Mouse (Mus musculus): ENCODE data around the gene Sh3rf3. TPM values are rescaled to one million over a fixed set of nuclear protein-coding genes. Genes with fewer than 3 reads are reported as not detected.

The Sh3rf3 gene
- polyA plus RNA-seq (2015; fragmentation: Nextera tagmentation; extraction: Ambion mirVana), result 12.5 and 13.1 TPM in 2 replicates

- peak; percentile 63 for ATAC-seq (replicated peaks)
- Histone ChIP-seq H3K4me3 (peak within 1 kb of the TSS; percentile 67), H3K4me1 (peaks cover 44% of the 10 kb centered on the region), H3K27me3 (peaks cover 4% of the 10 kb centered on the region; the same call in 1 of the 2 replicates), H3K27ac (replicated peaks) (peak within 1 kb of the TSS; percentile 95), H3K36me3 (no peaks in the 10 kb centered on the region), H3K9me3 (no peaks in the 10 kb centered on the region), H3K9ac (replicated peaks) (peak within 1 kb of the TSS; percentile 65), H3K4me2 (replicated peaks) (peak within 1 kb of the TSS; percentile 97)
- whole genome bisulfite sequencing, result under 1% methylated on average over 75 of the region's 79 CpGs
Observed at GRCm38 (mm10) chr10:58813081-58813800, at the start of gene Sh3rf3. TSS of gene Sh3rf3 (plus strand) at chr10:58813359.

DNA sequence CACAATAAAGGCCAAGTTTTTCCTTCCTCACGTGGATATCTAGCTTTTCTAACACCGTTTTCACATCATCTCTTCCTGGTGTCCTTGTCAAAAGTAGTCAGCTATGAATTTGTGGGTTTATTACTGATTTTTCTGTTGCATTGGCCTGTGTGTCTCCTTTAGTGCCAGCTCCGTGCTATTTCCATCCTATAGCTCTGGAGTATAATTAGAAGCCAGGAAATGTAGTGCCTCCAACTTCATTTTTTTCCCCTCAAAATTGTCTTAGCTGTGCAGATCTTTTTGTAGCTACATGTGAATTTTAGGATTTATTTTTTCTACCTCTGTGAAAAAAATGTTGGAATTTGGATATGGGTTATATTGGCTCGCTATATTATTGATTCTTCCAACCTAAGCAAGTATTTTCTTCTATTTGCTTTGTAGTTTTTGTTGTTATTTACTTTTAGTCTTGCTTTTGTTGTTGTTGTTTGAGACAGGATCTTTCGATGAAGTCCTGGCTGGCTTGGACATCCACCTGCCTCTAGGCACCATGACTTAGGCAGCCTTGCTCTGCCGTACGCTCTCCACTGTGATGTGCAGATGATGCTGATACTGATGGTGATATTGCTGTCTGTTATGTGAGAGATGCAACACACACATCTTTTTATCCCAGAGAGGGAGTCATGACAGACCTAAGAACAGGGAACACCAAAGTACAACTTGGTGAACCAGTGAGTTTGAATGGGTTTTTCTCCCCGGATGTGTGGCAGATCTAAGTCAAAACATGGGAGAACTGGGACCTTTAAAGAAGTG is 24.5 kb upstream of the Sh3rf3 start:
- ATAC-seq (replicated peaks), result no peak
- WGBS, result 93% methylated on average over 8 of the region's 8 CpGs
- H3K36me3 ChIP-seq, result no peaks in the 10 kb centered on the region

GRCm38 (mm10) chr10:58797555-58797954 is 15.6 kb upstream of the Sh3rf3 start:
- no peak for ATAC-seq (replicated peaks)
- H3K27me3 ChIP-seq, result no peaks in the 10 kb centered on the region
- H3K4me1 ChIP-seq, result peaks cover 21% of the 10 kb centered on the region
- H3K27ac ChIP-seq (replicated peaks), result 0 out of 2 replicates have a peak overlapping the region, but pooled peaks have one; percentile 17
- H3K9me3 ChIP-seq, result no peaks in the 10 kb centered on the region
- 86% methylated on average over 8 of the region's 8 CpGs for WGBS
- no peak overlapping the region for H3K4me2 ChIP-seq (replicated peaks)
- H3K9ac ChIP-seq (replicated peaks), result no peak overlapping the region
- H3K36me3 ChIP-seq, result no peaks in the 10 kb centered on the region
- no peak overlapping the region for H3K4me3 ChIP-seq

More for the DNA sequence above, 24.5 kb upstream of the Sh3rf3 start:
- H3K27me3 ChIP-seq, result no peaks in the 10 kb centered on the region
- no peak overlapping the region for H3K27ac ChIP-seq (replicated peaks)
- H3K9ac ChIP-seq (replicated peaks), result no peak overlapping the region
- H3K4me3 ChIP-seq, result no peak overlapping the region
- H3K4me1 ChIP-seq, result no peaks in the 10 kb centered on the region
- H3K4me2 ChIP-seq (replicated peaks), result no peak overlapping the region
- no peaks in the 10 kb centered on the region for H3K9me3 ChIP-seq

GRCm38 (mm10) chr10:58798156-58798555 is 15.0 kb upstream of the Sh3rf3 start:
- peak; percentile 86 for ATAC-seq (replicated peaks)
- Histone ChIP-seq H3K27ac (replicated peaks) (0 out of 2 replicates have a peak overlapping the region, but pooled peaks have one; percentile 17), H3K4me2 (replicated peaks) (no peak overlapping the region), H3K9me3 (no peaks in the 10 kb centered on the region), H3K27me3 (no peaks in the 10 kb centered on the region), H3K36me3 (no peaks in the 10 kb centered on the region), H3K4me3 (no peak overlapping the region), H3K9ac (replicated peaks) (no peak overlapping the region), H3K4me1 (peaks cover 22% of the 10 kb centered on the region)
- 59% methylated on average over 3 of the region's 3 CpGs for WGBS

DNA sequence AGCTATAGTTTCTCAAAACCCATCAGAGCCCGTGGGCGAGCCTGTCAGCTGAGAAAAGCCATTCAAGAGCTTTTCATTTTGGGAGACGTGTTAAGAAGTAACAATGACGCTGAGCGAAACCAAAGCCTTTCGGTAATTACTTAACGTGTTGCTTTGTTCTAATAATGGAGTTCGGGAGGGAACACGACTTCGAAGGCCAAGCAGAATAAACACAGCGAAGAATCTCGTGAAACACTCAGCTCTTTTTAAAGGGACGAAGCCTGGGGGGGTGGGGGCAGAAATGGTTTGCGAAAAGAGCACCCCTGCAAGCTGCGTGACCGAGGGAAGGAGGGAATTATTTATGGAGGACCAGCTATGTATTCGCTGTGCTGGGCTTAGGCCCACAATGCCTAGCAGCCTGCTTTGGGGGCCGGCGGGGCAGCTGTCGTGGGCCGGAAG is 12.1 kb upstream of the Sh3rf3 start:
- H3K4me2 ChIP-seq (replicated peaks), result peak overlapping the region; percentile 38
- no peaks in the 10 kb centered on the region for H3K36me3 ChIP-seq
- H3K9me3 ChIP-seq, result no peaks in the 10 kb centered on the region
- peak overlapping the region; percentile 14; the same call in 1 of the 2 replicates for H3K4me3 ChIP-seq
- no peak overlapping the region; the same call in 1 of the 2 replicates for H3K9ac ChIP-seq (replicated peaks)
- peaks cover 22% of the 10 kb centered on the region for H3K4me1 ChIP-seq
- H3K27ac ChIP-seq (replicated peaks), result peak overlapping the region; percentile 75
- WGBS, result 8% methylated on average over 21 of the region's 21 CpGs
- no peaks in the 10 kb centered on the region for H3K27me3 ChIP-seq
- peak; percentile 33 for ATAC-seq (replicated peaks)

- H3K4me2 ChIP-seq (replicated peaks), result no peak overlapping the region
- H3K4me1 ChIP-seq, result peaks cover 22% of the 10 kb centered on the region
- no peak for ATAC-seq (replicated peaks)
- no peaks in the 10 kb centered on the region for H3K27me3 ChIP-seq
- H3K9me3 ChIP-seq, result no peaks in the 10 kb centered on the region
- H3K36me3 ChIP-seq, result no peaks in the 10 kb centered on the region
- H3K27ac ChIP-seq (replicated peaks), result no peak overlapping the region
- H3K4me3 ChIP-seq, result no peak overlapping the region
- H3K9ac ChIP-seq (replicated peaks), result no peak overlapping the region
- 49% methylated on average over 1 of the region's 1 CpGs for WGBS
Observed at GRCm38 (mm10) chr10:58802391-58802790, 10.8 kb upstream of the Sh3rf3 start.

DNA sequence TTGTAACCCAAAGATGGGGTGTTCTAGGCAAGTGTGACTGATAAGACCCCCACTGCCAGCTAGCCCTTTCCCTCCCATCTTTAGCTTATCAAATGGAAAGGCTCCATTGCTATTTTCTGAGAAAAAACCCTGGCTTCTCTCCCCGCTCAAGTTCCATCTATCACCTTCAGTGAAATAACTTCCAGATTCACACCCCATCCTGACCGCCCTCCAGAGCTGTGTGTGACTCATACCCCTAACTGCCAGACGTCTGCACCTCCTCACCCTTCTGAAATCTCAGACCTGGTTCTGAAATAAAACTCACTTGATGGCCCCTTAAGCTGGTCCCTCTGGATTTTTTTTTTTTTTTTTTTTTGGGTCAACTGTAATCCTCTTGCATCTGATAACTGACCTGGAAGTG is 5.2 kb upstream of the Sh3rf3 start:
- ATAC-seq (replicated peaks), result no peak
- 84% methylated on average over 3 of the region's 3 CpGs for WGBS

GRCm38 (mm10) chr10:58810181-58810580 is 3.0 kb upstream of the Sh3rf3 start:
- H3K9me3 ChIP-seq, result no peaks in the 10 kb centered on the region
- H3K9ac ChIP-seq (replicated peaks), result no peak overlapping the region
- no peak overlapping the region for H3K27ac ChIP-seq (replicated peaks)
- no peak overlapping the region for H3K4me2 ChIP-seq (replicated peaks)
- no peak for ATAC-seq (replicated peaks)
- H3K27me3 ChIP-seq, result peaks cover 4% of the 10 kb centered on the region; the same call in 1 of the 2 replicates
- 86% methylated on average over 5 of the region's 5 CpGs for WGBS
- peaks cover 20% of the 10 kb centered on the region for H3K4me1 ChIP-seq
- H3K36me3 ChIP-seq, result no peaks in the 10 kb centered on the region
- H3K4me3 ChIP-seq, result no peak overlapping the region

More for the DNA sequence above, 5.2 kb upstream of the Sh3rf3 start:
- Histone ChIP-seq H3K36me3 (no peaks in the 10 kb centered on the region), H3K9me3 (no peaks in the 10 kb centered on the region), H3K9ac (replicated peaks) (no peak overlapping the region), H3K27ac (replicated peaks) (no peak overlapping the region), H3K27me3 (peaks cover 4% of the 10 kb centered on the region; the same call in 1 of the 2 replicates), H3K4me3 (no peak overlapping the region), H3K4me1 (peaks cover 7% of the 10 kb centered on the region), H3K4me2 (replicated peaks) (no peak overlapping the region)

- under 1% methylated on average over 63 of the region's 63 CpGs for WGBS
- Histone ChIP-seq H3K9me3 (no peaks in the 10 kb centered on the region), H3K9ac (replicated peaks) (peak overlapping the region; percentile 65), H3K27ac (replicated peaks) (peak overlapping the region; percentile 95), H3K4me3 (peak overlapping the region; percentile 67), H3K4me2 (replicated peaks) (peak overlapping the region; percentile 97), H3K4me1 (peaks cover 36% of the 10 kb centered on the region), H3K27me3 (peaks cover 4% of the 10 kb centered on the region; the same call in 1 of the 2 replicates), H3K36me3 (no peaks in the 10 kb centered on the region)
- peak; percentile 81 for ATAC-seq (replicated peaks)
Observed at GRCm38 (mm10) chr10:58812210-58813080, 714 bp upstream of the Sh3rf3 start.

DNA sequence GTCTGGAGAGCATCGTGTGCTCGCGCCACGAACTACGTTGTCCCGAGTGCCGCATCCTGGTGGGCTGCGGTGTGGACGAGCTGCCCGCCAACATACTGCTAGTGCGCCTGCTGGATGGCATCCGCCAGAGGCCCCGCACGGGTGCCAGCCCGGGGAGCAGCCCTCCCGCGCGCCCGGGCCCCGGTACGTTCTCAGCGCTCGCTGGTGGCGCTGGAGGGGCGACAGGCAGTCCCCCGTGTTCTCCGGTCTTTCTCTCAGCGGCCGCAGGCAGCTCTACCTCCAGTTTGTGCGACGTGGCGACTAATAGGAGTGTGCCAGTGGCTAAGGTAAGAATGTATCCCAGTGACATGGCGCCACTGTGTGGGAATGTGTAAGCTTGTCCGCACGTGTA is 637 bp downstream of the Sh3rf3 start:
- H3K9ac ChIP-seq (replicated peaks), result peak overlapping the region; percentile 65
- peak; percentile 47 for ATAC-seq (replicated peaks)
- peaks cover 4% of the 10 kb centered on the region; the same call in 1 of the 2 replicates for H3K27me3 ChIP-seq
- no peaks in the 10 kb centered on the region for H3K9me3 ChIP-seq
- peak overlapping the region; percentile 97 for H3K4me2 ChIP-seq (replicated peaks)
- peak overlapping the region; percentile 95 for H3K27ac ChIP-seq (replicated peaks)
- peak overlapping the region; percentile 67 for H3K4me3 ChIP-seq
- no peaks in the 10 kb centered on the region for H3K36me3 ChIP-seq
- WGBS, result under 1% methylated on average over 35 of the region's 35 CpGs
- peaks cover 44% of the 10 kb centered on the region for H3K4me1 ChIP-seq

GRCm38 (mm10) chr10:58814486-58814885 is 1.3 kb downstream of the Sh3rf3 start:
- Histone ChIP-seq H3K4me1 (peaks cover 48% of the 10 kb centered on the region), H3K9me3 (no peaks in the 10 kb centered on the region), H3K27me3 (no peaks in the 10 kb centered on the region), H3K4me2 (replicated peaks) (peak overlapping the region; percentile 97), H3K27ac (replicated peaks) (no peak overlapping the region), H3K36me3 (no peaks in the 10 kb centered on the region), H3K9ac (replicated peaks) (peak overlapping the region; percentile 65), H3K4me3 (peak overlapping the region; percentile 67)
- no peak for ATAC-seq (replicated peaks)
- WGBS, result 29% methylated on average over 7 of the region's 7 CpGs
